Mouse (Mus musculus) embryonic facial prominence, embryonic 13.5 days (tissue): ENCODE measurements at regions not wholly inside any gene's neighbourhood (a gene's known extent, or its start where the extent isn't known, plus 50 kb on each side); places are given as distances from the start of the nearest gene placed in this dataset.

ENCODE experiments used
- ATAC-seq: fragments of 200-750 bp; cut with Nextera tagmentation; 2 replicates; pipeline ENCODE4 v1.8.0; 2017; ENCODE audit warnings: low read depth; ENCODE audit not compliant: insufficient number of reproducible peaks, insufficient read depth, low FRiP score, low TSS enrichment
- H3K27ac ChIP-seq: fragments of 300-500 bp; sonication (generic); 2 replicates; pipeline ENCODE4 v1.5.1; 2015; ENCODE audit warnings: moderate library complexity, mild to moderate bottlenecking, inconsistent platforms
- H3K27me3 ChIP-seq: fragments of 300-500 bp; sonication (generic); 2 replicates; pipeline ENCODE4 v1.6.1; 2015; ENCODE audit warnings: mild to moderate bottlenecking, inconsistent platforms
- H3K36me3 ChIP-seq: fragments of 300-500 bp; sonication (generic); 2 replicates; pipeline ENCODE4 v1.6.1; 2015; ENCODE audit warnings: mild to moderate bottlenecking, inconsistent platforms
- H3K4me1 ChIP-seq: fragments of 300-500 bp; sonication (generic); 2 replicates; pipeline ENCODE4 v1.6.1; 2015; ENCODE audit warnings: inconsistent platforms
- H3K4me2 ChIP-seq: fragments of 300-500 bp; sonication (generic); 2 replicates; pipeline ENCODE4 v1.6.1; 2015; ENCODE audit warnings: moderate library complexity, mild to moderate bottlenecking, inconsistent platforms
- H3K4me3 ChIP-seq: fragments of 300-500 bp; sonication (generic); 2 replicates; pipeline ENCODE4 v1.5.1; 2015; ENCODE audit warnings: mild to moderate bottlenecking, inconsistent platforms
- H3K9ac ChIP-seq: fragments of 300-500 bp; sonication (generic); 2 replicates; pipeline ENCODE4 v1.6.1; 2015; ENCODE audit warnings: mild to moderate bottlenecking, inconsistent platforms
- H3K9me3 ChIP-seq: fragments of 300-500 bp; sonication (generic); 2 replicates; pipeline ENCODE4 v1.6.1; 2016; ENCODE audit warnings: inconsistent platforms
- WGBS: fragments of 180-500 bp; shearing (Covaris S2); methylation state at CpG from one replicate; pipeline ENCODE4 v1.1.7; 2015; ENCODE audit warnings: mixed read lengths; 5-methylcytosine and 5-hydroxymethylcytosine counted together

DNA sequence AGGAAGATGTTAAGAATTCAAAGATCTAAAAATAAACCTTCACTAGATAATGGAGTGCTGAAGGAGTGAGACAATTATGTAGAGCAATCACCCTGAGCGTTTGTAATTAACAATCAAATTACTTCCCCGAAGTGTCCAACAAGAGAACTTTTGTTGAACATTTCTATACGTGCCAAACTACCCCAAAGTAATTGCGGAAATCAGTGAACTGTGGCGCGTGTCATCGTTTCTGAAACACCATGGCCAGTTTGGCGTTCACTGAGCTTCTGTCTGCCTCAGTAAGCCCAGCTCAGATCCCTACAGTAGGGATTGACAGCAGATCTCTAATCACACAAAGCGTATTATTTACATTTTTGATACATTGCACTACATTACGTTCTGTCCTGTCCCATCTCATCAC is 244.6 kb downstream of the Fign start:
- H3K36me3 ChIP-seq: no peaks in the 10 kb centered on the region
- no peak overlapping the region for H3K27ac ChIP-seq
- no peak for ATAC-seq
- H3K4me1 ChIP-seq: peaks cover 21% of the 10 kb centered on the region; the same call in 1 of the 2 replicates
- 41% methylated on average over 10 of the region's 10 CpGs for WGBS
- no peaks in the 10 kb centered on the region for H3K9me3 ChIP-seq
- no peak overlapping the region for H3K4me3 ChIP-seq
- no peaks in the 10 kb centered on the region for H3K27me3 ChIP-seq
- no peak overlapping the region for H3K9ac ChIP-seq
- H3K4me2 ChIP-seq: no peak overlapping the region

DNA sequence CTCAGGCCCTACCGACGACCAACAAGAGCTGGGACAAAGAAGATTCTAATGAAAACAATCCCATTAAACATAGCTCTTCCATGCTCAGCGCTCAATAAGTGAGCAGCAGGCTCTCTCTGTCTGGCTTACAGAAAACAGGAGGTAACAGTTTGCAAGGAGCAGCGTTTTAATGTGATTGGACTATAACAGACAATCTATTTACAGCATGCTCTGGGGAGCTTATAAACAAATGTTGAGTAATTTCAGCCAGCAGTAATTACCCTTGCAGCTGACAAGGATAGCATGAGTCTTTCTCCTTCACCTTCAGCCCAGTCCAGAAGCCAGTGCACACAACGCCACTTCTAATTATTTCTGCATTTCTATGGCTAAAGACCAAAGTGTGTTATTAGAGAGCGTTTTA is 245.6 kb downstream of the Fign start:
- Histone ChIP-seq H3K27ac (no peak overlapping the region), H3K27me3 (no peaks in the 10 kb centered on the region), H3K36me3 (no peaks in the 10 kb centered on the region), H3K9ac (no peak overlapping the region), H3K9me3 (no peaks in the 10 kb centered on the region), H3K4me2 (no peak overlapping the region), H3K4me1 (peaks cover 21% of the 10 kb centered on the region; the same call in 1 of the 2 replicates), H3K4me3 (no peak overlapping the region)
- no peak for ATAC-seq
- WGBS: 40% methylated on average over 6 of the region's 6 CpGs

DNA sequence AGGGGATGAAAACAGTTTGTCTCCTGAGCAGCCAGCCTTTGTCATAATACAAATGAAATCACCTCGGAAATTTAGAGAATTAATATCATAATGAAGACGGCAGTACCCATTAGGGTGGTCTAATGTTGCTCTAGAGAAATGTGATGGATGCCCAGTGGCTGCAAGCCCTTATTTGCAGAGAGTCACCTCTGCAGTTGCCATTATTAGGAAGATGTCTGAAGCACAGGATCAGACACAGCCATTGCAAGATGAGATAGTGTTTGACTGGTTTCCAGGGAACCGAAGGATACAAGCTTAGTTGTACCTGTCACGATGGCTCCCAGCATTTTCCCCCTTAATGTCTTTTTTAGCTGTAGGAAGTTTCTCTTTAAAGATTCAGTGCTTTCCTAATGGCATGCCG is 247.8 kb downstream of the Fign start:
- Histone ChIP-seq H3K9ac (no peak overlapping the region), H3K27me3 (no peaks in the 10 kb centered on the region), H3K4me1 (peaks cover 10% of the 10 kb centered on the region; the same call in 1 of the 2 replicates), H3K36me3 (no peaks in the 10 kb centered on the region), H3K4me3 (no peak overlapping the region), H3K9me3 (no peaks in the 10 kb centered on the region), H3K4me2 (no peak overlapping the region), H3K27ac (no peak overlapping the region)
- ATAC-seq: no peak
- WGBS: 76% methylated on average over 5 of the region's 5 CpGs

DNA sequence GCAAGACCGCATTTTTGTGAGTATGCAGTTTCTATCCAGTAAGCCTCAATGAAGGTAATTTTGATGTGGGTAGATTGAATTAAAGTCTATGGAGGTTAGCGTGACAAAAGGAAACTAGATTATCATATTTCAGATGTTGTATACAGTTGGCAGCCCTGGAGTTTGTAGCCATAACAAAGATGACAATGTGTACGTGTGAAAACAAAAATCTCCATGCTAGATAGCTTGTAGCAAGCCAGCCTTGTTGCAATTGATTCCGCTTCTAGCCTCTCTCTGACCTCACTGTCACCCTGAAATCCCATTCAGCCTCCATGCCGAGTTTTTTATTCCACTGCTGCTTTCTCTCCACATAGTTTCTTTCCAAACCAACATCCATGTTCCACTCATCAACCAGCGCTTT is 248.4 kb downstream of the Fign start:
- Histone ChIP-seq H3K27ac (no peak overlapping the region), H3K9ac (no peak overlapping the region), H3K4me1 (peaks cover 10% of the 10 kb centered on the region; the same call in 1 of the 2 replicates), H3K36me3 (no peaks in the 10 kb centered on the region), H3K4me2 (no peak overlapping the region), H3K27me3 (no peaks in the 10 kb centered on the region), H3K4me3 (no peak overlapping the region), H3K9me3 (no peaks in the 10 kb centered on the region)
- no peak for ATAC-seq
- 70% methylated on average over 6 of the region's 6 CpGs for WGBS

DNA sequence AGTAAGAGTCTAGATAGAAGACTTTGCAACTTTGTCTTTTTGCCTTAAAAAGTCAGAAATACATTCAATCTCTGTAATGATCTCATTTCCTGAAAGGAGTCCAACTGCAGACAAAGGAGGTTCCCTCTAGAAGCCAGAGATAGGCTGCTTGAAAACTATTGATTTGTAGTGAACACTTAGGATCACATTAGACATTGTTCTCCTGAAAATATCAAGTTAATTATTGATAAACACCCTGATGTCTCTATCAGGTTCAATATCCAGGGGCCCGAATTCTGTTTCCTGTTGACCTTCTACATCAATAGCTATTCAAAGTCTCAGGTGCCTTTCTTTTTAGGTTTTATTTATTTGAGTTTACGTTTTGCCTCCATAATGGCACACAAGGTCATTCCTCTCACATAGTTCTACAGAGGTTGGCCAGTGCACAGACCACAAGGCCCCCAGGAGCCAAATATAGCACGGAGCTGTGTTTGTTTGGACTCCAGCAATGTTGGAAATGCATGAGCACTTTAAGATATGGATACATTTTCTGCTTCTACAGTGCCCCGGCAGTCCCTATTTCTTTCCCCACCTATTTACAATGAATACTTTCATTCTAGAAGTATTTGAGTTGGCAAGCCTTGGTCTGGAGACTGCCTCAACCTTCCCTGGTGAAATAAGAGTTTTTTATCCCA is 265.7 kb downstream of the Fign start:
- WGBS: 79% methylated on average over 4 of the region's 4 CpGs
- Histone ChIP-seq H3K4me1 (peaks cover 14% of the 10 kb centered on the region), H3K9ac (no peak overlapping the region), H3K4me2 (no peak overlapping the region), H3K9me3 (no peaks in the 10 kb centered on the region), H3K27me3 (no peaks in the 10 kb centered on the region), H3K4me3 (no peak overlapping the region), H3K36me3 (no peaks in the 10 kb centered on the region), H3K27ac (no peak overlapping the region; the same call in 1 of the 2 replicates)
- ATAC-seq: 0 out of 2 replicates have a peak, but pooled peaks have one; percentile 48

DNA sequence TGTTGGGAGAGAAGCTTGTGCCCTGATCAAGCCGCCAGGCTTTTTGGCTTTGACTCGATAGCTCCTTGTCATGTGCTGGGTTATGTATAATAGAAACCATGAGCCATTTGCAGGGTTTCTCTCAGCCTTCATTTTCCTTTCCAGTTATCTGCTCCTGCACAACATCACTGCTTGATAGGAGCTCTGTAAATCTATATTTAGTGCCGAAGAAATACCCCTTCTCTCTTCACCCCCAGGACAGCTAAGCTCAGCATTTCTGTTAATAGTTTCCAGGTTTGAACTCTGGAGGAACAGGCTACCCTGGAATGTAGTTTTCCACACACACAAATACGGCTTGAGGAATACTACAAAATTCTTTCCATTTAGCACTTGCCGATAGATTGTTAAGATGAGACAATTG is 267.4 kb downstream of the Fign start:
- Histone ChIP-seq H3K36me3 (no peaks in the 10 kb centered on the region), H3K9ac (no peak overlapping the region), H3K4me2 (no peak overlapping the region), H3K27me3 (no peaks in the 10 kb centered on the region), H3K9me3 (no peaks in the 10 kb centered on the region), H3K4me1 (peaks cover 14% of the 10 kb centered on the region), H3K27ac (peak overlapping the region; percentile 58; the same call in 1 of the 2 replicates), H3K4me3 (no peak overlapping the region)
- no peak; the same call in 1 of the 2 replicates for ATAC-seq
- 33% methylated on average over 5 of the region's 5 CpGs for WGBS

DNA sequence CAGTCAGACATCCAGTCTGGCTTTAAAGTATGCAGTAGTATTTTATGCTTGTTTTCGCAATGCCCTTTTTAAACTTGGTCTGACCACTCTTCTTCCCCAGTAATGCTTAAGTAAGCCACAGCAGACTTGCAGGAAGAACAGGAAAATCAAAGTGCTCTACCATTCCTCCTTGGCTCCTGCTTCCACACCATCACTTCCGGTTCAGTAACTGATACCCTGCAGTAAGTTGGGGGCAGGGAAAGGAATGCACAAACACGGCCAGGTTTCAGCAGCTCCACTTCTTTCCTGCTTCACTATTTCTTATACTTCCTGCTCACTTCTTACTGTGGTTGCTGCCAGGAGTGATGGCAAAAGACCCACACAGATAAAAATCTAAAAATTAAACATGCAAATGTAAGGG is 269.2 kb downstream of the Fign start:
- 32% methylated on average over 3 of the region's 3 CpGs for WGBS
- 0 out of 2 replicates have a peak overlapping the region, but pooled peaks have one; percentile 28 for H3K27ac ChIP-seq
- H3K4me1 ChIP-seq: peaks cover 14% of the 10 kb centered on the region

DNA sequence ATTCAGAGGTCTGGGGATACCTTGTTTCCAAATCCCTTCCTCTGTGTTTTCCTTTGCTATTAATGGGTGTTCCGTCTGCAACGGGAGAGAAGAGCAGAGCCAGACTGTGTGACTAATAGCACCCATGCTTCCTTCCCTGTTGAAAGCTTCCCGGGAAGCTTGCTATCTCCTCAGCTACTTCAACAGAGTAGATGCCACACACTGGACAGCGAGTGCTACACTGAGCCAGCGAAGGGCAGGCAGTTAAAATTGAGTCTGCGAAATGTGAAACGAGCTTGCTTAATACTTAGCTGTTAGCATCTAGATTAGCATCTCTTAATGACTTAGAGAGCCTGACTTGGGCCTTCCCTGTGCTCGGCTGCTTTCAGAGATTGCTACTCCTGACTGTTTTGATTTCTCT is 278.4 kb downstream of the Fign start:
- Histone ChIP-seq H3K4me1 (0 out of 2 replicates have a peak, but pooled peaks cover 4% of the 10 kb centered on the region), H3K4me3 (no peak overlapping the region), H3K4me2 (peak overlapping the region; percentile 36), H3K27ac (no peak overlapping the region), H3K27me3 (no peaks in the 10 kb centered on the region), H3K36me3 (no peaks in the 10 kb centered on the region), H3K9me3 (no peaks in the 10 kb centered on the region), H3K9ac (0 out of 2 replicates have a peak overlapping the region, but pooled peaks have one; percentile 27)
- WGBS: 8% methylated on average over 8 of the region's 8 CpGs
- ATAC-seq: no peak

More for the DNA sequence above, 269.2 kb downstream of the Fign start:
- H3K9ac ChIP-seq: no peak overlapping the region
- H3K36me3 ChIP-seq: no peaks in the 10 kb centered on the region
- H3K4me2 ChIP-seq: no peak overlapping the region
- no peak for ATAC-seq
- H3K9me3 ChIP-seq: no peaks in the 10 kb centered on the region
- no peak overlapping the region for H3K4me3 ChIP-seq
- no peaks in the 10 kb centered on the region for H3K27me3 ChIP-seq
